In the genomic region with DNA sequence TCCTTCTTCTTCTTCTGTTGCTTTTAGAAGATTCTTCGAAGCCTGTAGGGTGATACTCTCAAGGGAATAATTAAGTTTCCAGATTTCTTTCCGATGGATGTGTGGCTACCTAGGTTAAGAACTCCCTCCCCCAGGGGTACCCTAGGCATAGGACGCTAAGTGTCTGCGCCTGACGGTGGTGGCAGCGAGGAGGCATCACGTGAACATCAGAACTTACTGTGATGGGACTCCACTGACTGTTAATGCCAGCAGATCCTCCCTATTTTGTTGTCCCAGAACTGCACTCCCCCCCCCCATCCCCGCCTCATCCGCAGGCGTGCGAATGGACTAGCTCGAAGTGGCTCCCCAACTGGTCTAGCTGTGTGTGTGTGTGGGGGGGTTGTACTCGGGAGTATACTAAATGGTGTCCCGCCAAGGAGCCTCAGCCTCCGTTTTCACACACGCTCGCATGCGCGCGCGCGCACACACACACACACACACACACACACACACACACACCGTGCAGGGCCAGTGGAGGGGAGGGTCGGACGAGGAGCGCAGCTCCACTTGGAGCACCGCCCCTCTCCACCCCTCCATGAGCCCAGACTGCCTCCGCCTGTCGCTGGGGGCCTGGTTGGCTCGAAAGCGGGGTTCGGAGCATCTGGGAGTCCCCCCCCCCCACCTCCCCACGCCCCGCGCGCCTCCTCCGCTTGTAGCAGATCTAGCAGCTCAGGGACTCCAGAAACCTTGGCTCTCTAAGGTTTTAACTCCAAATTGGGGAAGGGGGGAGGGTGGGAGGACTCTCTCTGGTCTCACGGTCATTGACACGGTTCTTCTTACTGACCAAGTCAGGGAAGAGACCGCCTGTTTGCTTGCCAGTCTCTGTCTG, we compare ENCODE assay signal across 12 mouse cellular contexts. TPM values are rescaled to one million over a fixed set of nuclear protein-coding genes. Genes with fewer than 3 reads are reported as not detected.
A peak's percentile ranks its signal among the peaks of the same experiment; 100 is the strongest.
DNase-seq lines count a peak whose midpoint lies in the region; ATAC-seq lines count a peak whose summit lies in the region.
"Had no signal": no experiment of that assay in that cellular context is flagged by ENCODE, and none has a peak within 500 bp of the region (broad histone marks: within the 10 kb centered on the region; RNA-seq: fewer than 3 reads in every experiment).

No protein-coding gene starts in this region.

- ATAC-seq in heart, embryonic 14.5 days (ENCODE audit: insufficient number of reproducible peaks, insufficient read depth, low FRiP score, low read depth): no peak
- ATAC-seq in hindbrain, embryonic 15.5 days (ENCODE audit: low FRiP score, low read depth): peak; percentile 46
- ATAC-seq in neural tube, embryonic 11.5 days (ENCODE audit: insufficient read depth, low FRiP score, low TSS enrichment): peak; percentile 43
- no peak for ATAC-seq in activated CD4-positive, CD25-positive, alpha-beta regulatory T cell, adult 4 months

- peaks cover 91% of the 10 kb centered on the region for H3K27me3 ChIP-seq in heart, embryonic 14.5 days (ENCODE audit: control insufficient read depth, insufficient read depth, low read length)
- H3K27me3 ChIP-seq in hindbrain, embryonic 15.5 days: peaks cover 2% of the 10 kb centered on the region; the same call in 1 of the 2 replicates
- H3K27me3 ChIP-seq in neural tube, embryonic 11.5 days (ENCODE audit: control insufficient read depth, insufficient read depth, low read length): peaks cover 28% of the 10 kb centered on the region
- H3K27me3 ChIP-seq: CH12.LX had no signal

- no peak overlapping the region for H3K27ac ChIP-seq in heart, embryonic 14.5 days (replicated peaks in 1 of 2; ENCODE audit: control insufficient read depth in 1 of 2, insufficient read depth in 1 of 2, low read depth in 2 of 2, low read length in 2 of 2)
- H3K27ac ChIP-seq in hindbrain, embryonic 15.5 days (replicated peaks): peak overlapping the region; percentile 87
- peak overlapping the region; percentile 95 for H3K27ac ChIP-seq in neural tube, embryonic 11.5 days (ENCODE audit: low read depth, low read length)
- H3K27ac ChIP-seq: liver, embryonic 14.5 days; stomach, embryonic 15.5 days had no signal

- DNase-seq in heart, postnatal 36 days: no peak
- DNase-seq in embryo, embryonic 11 days: peak; percentile 81
- DNase-seq in neural tube, embryonic 11.5 days (ENCODE audit: low spot score): peak; percentile 83
- no peak for DNase-seq in gastrocnemius, postnatal 36 days
- no peak for DNase-seq in yolk sac, embryonic 10.5 days (ENCODE audit: low spot score)

- no peaks in the 10 kb centered on the region for H3K36me3 ChIP-seq in heart, embryonic 14.5 days (ENCODE audit: control insufficient read depth, insufficient read depth, low read length)
- H3K36me3 ChIP-seq in hindbrain, embryonic 15.5 days: no peaks in the 10 kb centered on the region
- H3K36me3 ChIP-seq in neural tube, embryonic 11.5 days (ENCODE audit: control insufficient read depth, insufficient read depth, low read length): no peaks in the 10 kb centered on the region
- H3K36me3 ChIP-seq: stomach, embryonic 15.5 days had no signal

- H3K9me3 ChIP-seq in heart, embryonic 14.5 days (ENCODE audit: control insufficient read depth, low read length): no peaks in the 10 kb centered on the region
- H3K9me3 ChIP-seq in hindbrain, embryonic 15.5 days: no peaks in the 10 kb centered on the region
- no peaks in the 10 kb centered on the region for H3K9me3 ChIP-seq in neural tube, embryonic 11.5 days (ENCODE audit: control insufficient read depth, low read length)
- H3K9me3 ChIP-seq: stomach, embryonic 15.5 days had no signal

- H3K4me1 ChIP-seq in heart, embryonic 14.5 days (ENCODE audit: control insufficient read depth in 2 of 2, insufficient read depth in 2 of 2, low read length in 2 of 2): peaks cover 12 to 27% of the 10 kb centered on the region in 2 experiments; a peak in 3 of 4 replicates
- H3K4me1 ChIP-seq in hindbrain, embryonic 15.5 days (replicated peaks): peaks cover 41% of the 10 kb centered on the region
- peaks cover 6% of the 10 kb centered on the region; the same call in 1 of the 2 replicates for H3K4me1 ChIP-seq in neural tube, embryonic 11.5 days (ENCODE audit: control insufficient read depth, insufficient read depth, low read length)

- H3K9ac ChIP-seq in heart, embryonic 14.5 days (ENCODE audit: low read length): no peak overlapping the region
- peak overlapping the region; percentile 46 for H3K9ac ChIP-seq in hindbrain, embryonic 15.5 days
- H3K9ac ChIP-seq in neural tube, embryonic 11.5 days (ENCODE audit: low read length): peak overlapping the region; percentile 91
- H3K9ac ChIP-seq: liver, embryonic 14.5 days; stomach, embryonic 15.5 days had no signal

- H3K4me2 ChIP-seq in heart, embryonic 14.5 days (ENCODE audit: low read length): peak overlapping the region; percentile 35
- peak overlapping the region; percentile 96 for H3K4me2 ChIP-seq in hindbrain, embryonic 15.5 days
- peak overlapping the region; percentile 92 for H3K4me2 ChIP-seq in neural tube, embryonic 11.5 days (ENCODE audit: low read depth)

- intact Hi-C loops in heart, postnatal 36 days (cut with DNase I): no loop called here
- intact Hi-C loops in gastrocnemius, postnatal 36 days (cut with DNase I): no loop called here

- H3K4me3 ChIP-seq in heart, embryonic 14.5 days (ENCODE audit: control insufficient read depth in 1 of 2, insufficient read depth in 1 of 2, low read depth in 1 of 2, low read length in 2 of 2): peak overlapping the region; percentile 5 to 12; a peak in 2 of 4 replicates
- H3K4me3 ChIP-seq in hindbrain, embryonic 15.5 days: peak overlapping the region; percentile 57
- H3K4me3 ChIP-seq in neural tube, embryonic 11.5 days (ENCODE audit: low read depth, low read length): peak overlapping the region; percentile 93

- under 1% methylated on average over 38 of the region's 40 CpGs for WGBS in heart, embryonic 14.5 days
- 0% methylated on average over 36 of the region's 40 CpGs for WGBS in hindbrain, embryonic 15.5 days
- under 1% methylated on average over 32 of the region's 40 CpGs for WGBS in neural tube, embryonic 11.5 days

RNA-seq across cellular contexts. Expression of gene Pou3f2, which starts 3.0 kb away (rescaled TPM):
- polyA plus RNA-seq in heart, embryonic 14.5 days (2014; fragmentation: Nextera tagmentation; extraction: Ambion mirVana): 0.03 and 0.04 TPM in 2 replicates
- not detected for total RNA-seq in heart, postnatal 36 days (2021)
- polyA plus RNA-seq in hindbrain, embryonic 15.5 days (2015; fragmentation: Nextera tagmentation; extraction: Ambion mirVana): 21.0 and 33.1 TPM in 2 replicates
- polyA plus RNA-seq in neural tube, embryonic 11.5 days (2014; fragmentation: Nextera tagmentation; extraction: Ambion mirVana): 28.2 and 31.3 TPM in 2 replicates
- under 1 TPM in 1 of 2 experiments, not detected in 1; 0.17 TPM for polyA plus RNA-seq in activated CD4-positive, CD25-positive, alpha-beta regulatory T cell, adult 4 months (2017; shearing (Covaris generic))
- total RNA-seq in gastrocnemius, postnatal 36 days (2021): not detected
- total RNA-seq: CH12.LX; common myeloid progenitor, adult 5-6 weeks had no signal
- polyA plus RNA-seq: liver, embryonic 14.5 days had no signal

Comparison
In these comparisons a context has a peak if more than half of its experiments do, and no peak if none do; other contexts are left out.
1. ATAC-seq: peak in hindbrain, embryonic 15.5 days (single experiment) and neural tube, embryonic 11.5 days (single experiment); none in heart, embryonic 14.5 days (single experiment) and activated CD4-positive, CD25-positive, alpha-beta regulatory T cell, adult 4 months (single experiment).
2. H3K27ac ChIP-seq: peak in hindbrain, embryonic 15.5 days (single experiment) and neural tube, embryonic 11.5 days (single experiment); none in heart, embryonic 14.5 days (0 of 2).
3. H3K4me2 ChIP-seq: peak in every context shown above with its lines; median percentile 96 in hindbrain, embryonic 15.5 days; 92 in neural tube, embryonic 11.5 days; 35 in heart, embryonic 14.5 days.
4. H3K4me3 ChIP-seq: peak in every context shown above with its lines; median percentile 93 in neural tube, embryonic 11.5 days; 57 in hindbrain, embryonic 15.5 days; 8 in heart, embryonic 14.5 days.
5. DNase-seq: peak in embryo, embryonic 11 days (single experiment) and neural tube, embryonic 11.5 days (single experiment); none in heart, postnatal 36 days (0 of 2), gastrocnemius, postnatal 36 days (0 of 2) and yolk sac, embryonic 10.5 days (single experiment).
6. RNA of gene Pou3f2, which starts 3.0 kb away (polyA plus RNA-seq): 28.2 to 31.3 TPM in neural tube, embryonic 11.5 days and 21.0 to 33.1 TPM in hindbrain, embryonic 15.5 days; 0.17 TPM in activated CD4-positive, CD25-positive, alpha-beta regulatory T cell, adult 4 months and 0.03 to 0.04 TPM in heart, embryonic 14.5 days; every median in the first group is over 10 times any median in the second.